Mouse (Mus musculus) spleen, adult 2 months (tissue): ENCODE data around the gene Tspan11. TPM values are rescaled to one million over a fixed set of nuclear protein-coding genes. Genes with fewer than 3 reads are reported as not detected.

Source experiments
- DNase-seq, 2 experiments: peaks; one replicate each; pipeline versions ENCODE4 v3.0.0 to v3.0.0-alpha.2; 2012 to 2021; ENCODE audit warnings: low spot score in 2 of 2, low read depth in 1 of 2
- H3K27ac ChIP-seq: fragments of 200-500 bp; 2 replicates; pipeline ENCODE4 v1.5.1; 2012; ENCODE audit warnings: low read length, inconsistent platforms; ENCODE audit not compliant: insufficient read depth
- H3K27me3 ChIP-seq: fragments of 200-500 bp; 2 replicates; pipeline ENCODE4 v1.6.1; 2012; ENCODE audit warnings: mild to moderate bottlenecking, moderate library complexity, low read length, inconsistent platforms; ENCODE audit not compliant: control insufficient read depth, insufficient read depth
- H3K36me3 ChIP-seq: fragments of 200-500 bp; 2 replicates; pipeline ENCODE4 v1.6.1; 2012; ENCODE audit warnings: mild to moderate bottlenecking, low read length, inconsistent platforms; ENCODE audit not compliant: control insufficient read depth, insufficient read depth
- H3K4me1 ChIP-seq: fragments of 200-500 bp; 2 replicates; pipeline ENCODE4 v1.6.1; 2011; ENCODE audit warnings: inconsistent platforms; ENCODE audit not compliant: control insufficient read depth, insufficient read depth, insufficient read length
- H3K4me3 ChIP-seq: fragments of 200-500 bp; 2 replicates; pipeline ENCODE4 v1.5.1; 2011; ENCODE audit warnings: mild to moderate bottlenecking, inconsistent platforms; ENCODE audit not compliant: insufficient read depth, insufficient read length; ENCODE audit errors: extremely low read depth
- CTCF ChIP-seq: fragments of 200-500 bp; IDR thresholded peaks from 2 replicates; pipeline ENCODE4 v1.5.1; 2011; ENCODE audit warnings: mild to moderate bottlenecking, inconsistent platforms; ENCODE audit not compliant: insufficient read depth, insufficient read length, insufficient replicate concordance; ENCODE audit errors: extremely low read depth
- POLR2A ChIP-seq: fragments of 200-500 bp; IDR thresholded peaks from 2 replicates; pipeline ENCODE4 v1.6.1; 2011; ENCODE audit warnings: low read depth, low read length, inconsistent platforms
- WGBS: fragments of 180-500 bp; shearing (Covaris S2); methylation state at CpG from one replicate; pipeline ENCODE4 v1.1.7; 2018; 5-methylcytosine and 5-hydroxymethylcytosine counted together
- polyA plus RNA-seq: library from polyadenylated mRNA; depleted of rRNA; stranded (reverse); fragments of >200 nt; gene quantifications from 2 replicates; pipeline ENCODE4 v1.2.3, GENCODE M21; 2012

The Tspan11 gene
- polyA plus RNA-seq, 1 experiment = 0.36 TPM

- no peak for TF ChIP-seq CTCF
- 88% methylated on average over 20 of the region's 20 CpGs for WGBS
- Histone ChIP-seq H3K4me1 (no peaks in the 10 kb centered on the region), H3K27ac (no peak overlapping the region), H3K4me3 (no peak overlapping the region), H3K27me3 (no peaks in the 10 kb centered on the region), H3K36me3 (no peaks in the 10 kb centered on the region)
- no peak for DNase-seq
Observed at GRCm38 (mm10) chr6:127978941-127979340, 91.6 kb downstream of the Tspan11 start.

- 92% methylated on average over 5 of the region's 5 CpGs for WGBS
- no peak overlapping the region for H3K27ac ChIP-seq
- no peak for TF ChIP-seq POLR2A
- no peak for TF ChIP-seq CTCF
- H3K36me3 ChIP-seq = no peaks in the 10 kb centered on the region
- H3K4me3 ChIP-seq = no peak overlapping the region
- H3K27me3 ChIP-seq = no peaks in the 10 kb centered on the region
- no peaks in the 10 kb centered on the region for H3K4me1 ChIP-seq
- DNase-seq = no peak
Observed at GRCm38 (mm10) chr6:127979831-127980230, 92.4 kb downstream of the Tspan11 start.

GRCm38 (mm10) chr6:127980381-127981045 is 93.1 kb downstream of the Tspan11 start:
- no peak for DNase-seq
- 80% methylated on average over 11 of the region's 11 CpGs for WGBS
- no peak for TF ChIP-seq POLR2A
- no peak for TF ChIP-seq CTCF
- H3K36me3 ChIP-seq = no peaks in the 10 kb centered on the region
- no peak overlapping the region for H3K27ac ChIP-seq
- H3K27me3 ChIP-seq = no peaks in the 10 kb centered on the region
- H3K4me3 ChIP-seq = no peak overlapping the region
- H3K4me1 ChIP-seq = no peaks in the 10 kb centered on the region

GRCm38 (mm10) chr6:127981176-127981575 is 93.8 kb downstream of the Tspan11 start:
- 71% methylated on average over 8 of the region's 8 CpGs for WGBS
- H3K4me1 ChIP-seq = no peaks in the 10 kb centered on the region
- H3K36me3 ChIP-seq = no peaks in the 10 kb centered on the region
- no peak for TF ChIP-seq CTCF
- no peak for TF ChIP-seq POLR2A
- no peak overlapping the region for H3K27ac ChIP-seq
- no peaks in the 10 kb centered on the region for H3K27me3 ChIP-seq
- no peak overlapping the region for H3K4me3 ChIP-seq
- no peak for DNase-seq

- H3K4me1 ChIP-seq = no peaks in the 10 kb centered on the region
- no peaks in the 10 kb centered on the region for H3K27me3 ChIP-seq
- TF ChIP-seq CTCF = no peak
- TF ChIP-seq POLR2A = no peak
- H3K36me3 ChIP-seq = no peaks in the 10 kb centered on the region
- H3K27ac ChIP-seq = no peak overlapping the region
- 50% methylated on average over 9 of the region's 9 CpGs for whole genome bisulfite sequencing
- DNase-seq = no peak
- no peak overlapping the region for H3K4me3 ChIP-seq
Observed at GRCm38 (mm10) chr6:127986357-127986756, 99.0 kb downstream of the Tspan11 start.

GRCm38 (mm10) chr6:127987374-127987773 is 100.0 kb downstream of the Tspan11 start:
- H3K4me1 ChIP-seq = peaks cover 4% of the 10 kb centered on the region; the same call in 1 of the 2 replicates
- 73% methylated on average over 14 of the region's 14 CpGs for WGBS

GRCm38 (mm10) chr6:127988944-127989494 is 101.6 kb downstream of the Tspan11 start:
- no peak overlapping the region for H3K27ac ChIP-seq
- no peaks in the 10 kb centered on the region for H3K36me3 ChIP-seq
- peaks cover 10% of the 10 kb centered on the region; the same call in 1 of the 2 replicates for H3K4me1 ChIP-seq
- no peak overlapping the region for H3K4me3 ChIP-seq
- WGBS = 82% methylated on average over 12 of the region's 12 CpGs
- TF ChIP-seq CTCF = no peak
- no peak for TF ChIP-seq POLR2A
- no peaks in the 10 kb centered on the region for H3K27me3 ChIP-seq
- DNase-seq = no peak

More at GRCm38 (mm10) chr6:127987374-127987773, 100.0 kb downstream of the Tspan11 start:
- DNase-seq = no peak
- H3K27ac ChIP-seq = no peak overlapping the region
- H3K27me3 ChIP-seq = no peaks in the 10 kb centered on the region
- H3K36me3 ChIP-seq = no peaks in the 10 kb centered on the region
- TF ChIP-seq CTCF = no peak
- TF ChIP-seq POLR2A = no peak
- H3K4me3 ChIP-seq = no peak overlapping the region
